Mouse (Mus musculus) G1E (cell line): ENCODE measurements around the gene Akap7.

ENCODE experiments used
- CTCF ChIP-seq: IDR thresholded peaks from 2 replicates; pipeline ENCODE4 v1.5.1; 2012; ENCODE audit warnings: low read depth, low read length, inconsistent platforms, mixed read lengths
- GATA1 ChIP-seq: IDR thresholded peaks from 2 replicates; pipeline ENCODE4 v1.6.1; 2012; ENCODE audit warnings: borderline replicate concordance, low read length, inconsistent platforms, mixed read lengths
- GATA2 ChIP-seq: IDR thresholded peaks from 2 replicates; pipeline ENCODE4 v1.6.1; 2012; ENCODE audit warnings: low read depth, low read length, inconsistent platforms, borderline replicate concordance
- POLR2AphosphoS5 ChIP-seq: IDR thresholded peaks from 2 replicates; pipeline ENCODE4 v1.6.1; 2012; ENCODE audit warnings: low read depth, low read length, inconsistent platforms; ENCODE audit not compliant: insufficient replicate concordance
- TAL1 ChIP-seq: conservative IDR thresholded peaks from 2 replicates; pipeline ENCODE4 v1.6.1; 2012; ENCODE audit warnings: low read depth, low read length, inconsistent platforms, mixed read lengths

GRCm38 (mm10) chr10:25200691-25201090 lies 107.0 kb downstream of the Akap7 start:
- TF ChIP-seq CTCF (no peak), POLR2AphosphoS5 (no peak), GATA1 (no peak), TAL1 (no peak), GATA2 (no peak)
